Mouse (Mus musculus) right cerebral cortex, postnatal 4 days (tissue): ENCODE data around the gene Tacr2.
A peak's percentile ranks its signal among the peaks of the same experiment; 100 is the strongest.

Experiments used
- DNase-seq: peaks from one replicate; pipeline ENCODE4 v3.0.0-alpha.2; 2022

The Tacr2 gene

GRCm38 (mm10) chr10:62242358-62242757, 9.9 kb upstream of the Tacr2 start:
- DNase-seq, result no peak

- DNase-seq, result peak; percentile 48
These were observed 9.3 kb upstream of the Tacr2 start for GRCm38 (mm10) chr10:62242896-62243295.

GRCm38 (mm10) chr10:62244067-62244466, 8.2 kb upstream of the Tacr2 start:
- no peak for DNase-seq

DNA sequence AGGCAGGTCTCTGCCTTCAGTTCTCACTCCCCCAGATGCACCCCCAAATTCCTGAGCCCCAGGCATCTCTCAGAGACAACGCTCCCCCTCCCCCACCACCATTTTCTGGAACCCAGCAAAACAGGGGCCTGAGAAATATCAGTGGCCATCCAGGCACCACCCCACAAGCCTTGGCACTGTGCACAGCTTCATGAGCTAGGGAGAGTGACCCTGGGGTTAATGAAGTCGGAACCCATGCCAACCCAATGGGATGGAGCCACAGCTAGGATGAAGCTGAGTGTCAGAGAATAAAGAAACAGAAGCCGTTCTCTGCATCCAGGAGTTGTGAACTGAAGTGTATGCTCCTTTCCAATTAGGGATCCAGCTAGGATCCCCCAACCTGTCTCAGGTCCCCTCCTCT, 5.1 kb upstream of the Tacr2 start:
- DNase-seq, result no peak

DNA sequence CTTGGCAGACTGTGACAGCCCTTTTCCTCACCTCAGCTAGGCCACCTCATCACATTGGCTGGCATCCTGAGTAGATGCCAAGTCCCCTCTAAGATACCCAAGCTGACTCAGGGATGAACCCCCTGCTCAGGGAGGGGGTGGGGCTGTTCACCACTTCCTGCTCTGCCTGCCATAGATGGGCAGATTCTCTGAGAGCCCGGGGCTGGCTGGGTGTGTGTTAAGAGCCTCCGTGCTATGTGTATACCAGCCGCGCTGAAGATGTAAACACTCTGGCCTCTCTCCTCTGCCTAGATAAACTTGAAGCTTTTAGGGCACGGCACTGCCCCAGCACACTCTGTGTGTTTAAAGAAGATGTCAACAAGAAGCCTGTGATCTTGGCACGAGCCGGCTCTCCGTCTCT, 4.4 kb upstream of the Tacr2 start:
- DNase-seq, result no peak

- DNase-seq, result no peak
These were observed 428 bp downstream of the Tacr2 start for GRCm38 (mm10) chr10:62252496-62253235.

- no peak for DNase-seq
These were observed 6.1 kb downstream of the Tacr2 start for GRCm38 (mm10) chr10:62258298-62258697.

DNA sequence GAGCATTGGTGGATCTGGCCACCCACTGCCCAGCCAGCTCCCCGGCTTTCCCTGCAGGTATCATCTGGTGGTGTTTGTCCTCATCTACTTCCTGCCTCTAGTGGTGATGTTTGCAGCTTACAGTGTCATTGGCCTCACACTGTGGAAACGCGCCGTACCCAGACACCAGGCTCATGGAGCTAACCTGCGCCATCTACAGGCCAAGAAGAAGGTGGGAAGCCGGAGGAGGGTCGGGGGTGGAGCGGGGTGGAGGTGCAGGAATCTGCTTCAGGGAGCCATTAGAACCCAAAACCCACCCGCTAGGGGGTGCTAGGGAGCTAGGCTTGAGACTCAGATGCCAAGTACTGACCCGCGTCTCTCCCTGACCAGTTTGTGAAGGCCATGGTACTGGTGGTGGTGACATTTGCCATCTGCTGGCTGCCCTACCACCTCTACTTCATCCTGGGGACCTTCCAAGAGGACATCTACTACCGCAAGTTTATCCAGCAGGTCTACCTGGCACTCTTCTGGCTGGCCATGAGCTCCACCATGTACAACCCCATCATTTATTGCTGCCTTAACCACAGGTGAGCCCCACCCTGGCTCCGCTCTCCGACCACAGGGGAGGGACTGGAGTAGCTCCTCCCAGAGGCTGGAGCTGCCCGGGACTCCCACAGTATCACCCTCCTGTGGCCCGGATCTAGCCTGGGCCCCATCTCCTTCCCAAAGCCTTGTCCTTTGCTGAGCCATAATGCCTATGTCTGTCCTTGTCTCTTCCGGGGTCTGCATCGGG, 9.1 kb downstream of the Tacr2 start:
- DNase-seq, result peak; percentile 66

- no peak for DNase-seq
These were observed 12.1 kb downstream of the Tacr2 start for GRCm38 (mm10) chr10:62264299-62264698.

GRCm38 (mm10) chr10:62269278-62269677, 17.0 kb downstream of the Tacr2 start:
- DNase-seq, result no peak

DNA sequence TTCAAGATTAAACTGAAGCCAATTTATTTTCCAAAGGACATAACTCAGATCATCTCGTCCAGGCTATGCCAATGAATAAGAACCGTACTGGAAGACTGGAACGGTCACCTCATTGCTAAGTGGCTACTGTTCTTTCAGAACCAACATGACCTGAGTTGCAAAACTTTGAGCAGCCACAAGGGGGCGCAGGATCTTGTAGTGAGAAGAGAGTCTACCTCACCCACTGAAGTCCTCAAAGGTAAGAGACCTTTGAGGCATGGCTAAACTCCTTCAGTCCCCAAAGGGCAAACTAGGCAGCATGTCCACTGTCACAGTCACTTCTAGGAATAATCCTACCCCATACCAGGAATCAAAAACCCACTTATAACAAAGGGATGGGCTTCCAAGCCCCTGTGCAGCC, 23.0 kb downstream of the Tacr2 start:
- DNase-seq, result peak; percentile 84

GRCm38 (mm10) chr10:62277499-62278293, 25.5 kb downstream of the Tacr2 start:
- DNase-seq, result no peak

DNA sequence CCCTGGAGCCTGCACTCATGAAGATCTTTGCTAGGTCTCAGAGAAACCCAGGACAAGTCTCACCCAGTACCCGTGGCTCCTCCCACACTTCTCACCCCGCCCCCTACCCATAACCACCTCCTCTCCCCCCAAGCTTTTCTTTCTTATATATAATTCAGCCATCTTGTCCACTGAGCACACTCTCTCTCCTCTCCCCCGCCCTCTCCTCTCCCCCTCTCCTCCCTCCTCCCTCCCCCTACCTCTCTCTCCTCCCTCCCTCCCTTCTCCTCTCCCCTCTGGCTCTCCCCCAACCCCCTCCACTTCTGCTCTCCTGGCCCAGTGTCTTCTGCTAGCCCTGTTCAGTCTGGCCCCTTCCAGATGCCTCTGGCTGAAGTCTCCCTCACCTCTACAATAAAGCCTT, 26.8 kb downstream of the Tacr2 start:
- DNase-seq, result no peak

DNA sequence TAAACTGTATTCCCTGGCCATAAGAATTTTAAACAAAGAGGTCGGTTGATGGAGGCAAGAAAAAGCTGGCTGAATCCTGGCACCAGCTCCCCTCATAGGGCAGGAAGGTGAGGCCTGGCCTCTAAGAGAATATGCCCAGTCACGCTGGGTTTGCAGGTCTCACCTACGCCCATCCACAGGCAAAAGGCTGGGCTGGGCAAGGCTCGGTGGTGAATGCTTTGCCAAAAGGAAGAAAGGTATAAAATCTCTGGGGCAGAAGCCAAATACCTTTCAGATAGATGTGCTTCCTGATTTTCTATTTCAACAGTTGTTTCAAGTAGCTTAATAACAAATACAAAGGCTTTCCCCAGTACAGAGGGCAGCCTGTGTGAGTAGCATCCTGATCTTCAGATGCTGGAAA, 27.4 kb downstream of the Tacr2 start:
- no peak for DNase-seq

DNA sequence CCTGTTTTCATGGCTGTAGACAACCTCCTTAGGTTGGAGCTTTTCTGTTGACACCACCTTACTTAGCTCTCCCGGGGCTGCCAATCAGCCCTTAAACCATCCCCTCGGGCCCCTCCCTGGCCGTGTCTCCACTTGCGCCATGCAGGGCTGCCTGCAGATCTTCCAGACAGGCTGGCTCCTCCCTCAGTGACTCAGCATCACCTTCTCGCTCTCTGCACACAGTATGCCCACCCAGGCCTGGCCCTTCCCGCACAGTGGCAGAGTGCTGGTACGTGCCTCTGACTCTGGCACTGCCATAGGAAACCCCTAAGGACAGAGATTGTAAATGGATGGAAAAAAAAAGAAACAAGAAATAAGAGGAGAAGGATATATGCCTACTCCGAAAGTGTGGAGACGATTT, 30.5 kb downstream of the Tacr2 start:
- no peak for DNase-seq

GRCm38 (mm10) chr10:62283206-62283792, 31.1 kb downstream of the Tacr2 start:
- no peak for DNase-seq

DNA sequence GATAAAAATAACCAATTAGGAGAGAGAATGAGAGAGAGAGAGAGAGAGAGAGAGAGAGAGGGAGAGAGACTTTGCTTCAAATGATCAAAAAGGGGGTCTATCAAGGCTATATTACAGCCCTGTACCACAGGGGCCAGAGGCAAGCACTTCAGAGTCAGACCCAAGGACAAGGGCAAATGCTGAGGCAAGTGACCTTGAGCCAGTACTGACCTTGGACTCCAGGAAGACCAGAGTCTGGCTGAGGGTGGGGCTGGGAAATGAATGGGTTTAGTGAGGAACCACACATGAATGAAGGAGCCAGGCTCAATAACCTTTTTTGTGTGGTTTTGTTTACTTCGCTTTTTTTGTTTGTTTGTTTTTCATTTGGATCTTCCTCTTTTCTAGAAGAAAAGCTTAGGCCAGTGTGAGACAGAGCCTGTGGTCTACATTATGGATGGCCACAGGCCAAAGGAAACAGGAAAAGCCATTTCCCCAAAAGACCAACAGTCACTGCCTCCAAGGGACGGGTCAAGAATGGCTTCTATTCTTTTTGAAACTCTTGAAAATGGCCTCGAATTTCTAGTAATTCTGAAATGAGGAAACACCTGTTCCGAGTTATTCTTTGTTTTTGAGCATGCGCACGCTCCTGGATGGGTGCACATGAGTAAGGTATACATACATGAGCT, 35.4 kb downstream of the Tacr2 start:
- DNase-seq, result no peak

- DNase-seq, result no peak
These were observed 41.9 kb downstream of the Tacr2 start for GRCm38 (mm10) chr10:62294112-62294511.

GRCm38 (mm10) chr10:62296086-62296872, 44.0 kb downstream of the Tacr2 start:
- DNase-seq, result no peak

- no peak for DNase-seq
These were observed 48.0 kb downstream of the Tacr2 start for GRCm38 (mm10) chr10:62300006-62300827.

GRCm38 (mm10) chr10:62305090-62305489, 52.9 kb downstream of the Tacr2 start:
- no peak for DNase-seq
